Mouse (Mus musculus): ENCODE data around the gene Hes1.

GRCm38 (mm10) chr16:30081498-30081897, 17.3 kb downstream of the Hes1 start:
- no peak for TF ChIP-seq CTCF (IDR thresholded peaks at IDR 0.05; ENCODE audit: borderline replicate concordance, insufficient read depth, low read depth, low read length)
- TF ChIP-seq POLR2A (IDR thresholded peaks at IDR 0.05; ENCODE audit: borderline replicate concordance, insufficient read depth, low read length) = no peak

All from cerebellum, adult 2 months (tissue).